Mouse (Mus musculus) lung, embryonic 15.5 days (tissue): ENCODE measurements around the gene Dmap1. TPM values are rescaled to one million over a fixed set of nuclear protein-coding genes. Genes with fewer than 3 reads are reported as not detected.

ENCODE experiments used
- ATAC-seq: fragments of 200-750 bp; cut with Nextera tagmentation; 2 replicates; pipeline ENCODE4 v1.8.0; 2017; ENCODE audit warnings: moderate number of reproducible peaks, borderline replicate concordance; ENCODE audit not compliant: low FRiP score, low TSS enrichment; ENCODE audit errors: extremely low read depth
- H3K27ac ChIP-seq: fragments of 300-500 bp; sonication (generic); 2 replicates; pipeline ENCODE4 v1.5.1; 2015; ENCODE audit warnings: moderate library complexity, mild to moderate bottlenecking, inconsistent platforms
- H3K27me3 ChIP-seq: fragments of 300-500 bp; sonication (generic); 2 replicates; pipeline ENCODE4 v1.6.1; 2015; ENCODE audit warnings: inconsistent platforms
- H3K36me3 ChIP-seq: fragments of 300-500 bp; sonication (generic); 2 replicates; pipeline ENCODE4 v1.6.1; 2015; ENCODE audit warnings: inconsistent platforms
- H3K4me1 ChIP-seq: fragments of 300-500 bp; sonication (generic); 2 replicates; pipeline ENCODE4 v1.6.1; 2015; ENCODE audit warnings: inconsistent platforms
- H3K4me2 ChIP-seq: fragments of 300-500 bp; sonication (generic); 2 replicates; pipeline ENCODE4 v1.6.1; 2015; ENCODE audit warnings: inconsistent platforms, mild to moderate bottlenecking, moderate library complexity
- H3K4me3 ChIP-seq: fragments of 300-500 bp; sonication (generic); 2 replicates; pipeline ENCODE4 v1.5.1; 2015; ENCODE audit warnings: mild to moderate bottlenecking, inconsistent platforms
- H3K9ac ChIP-seq: fragments of 300-500 bp; sonication (generic); 2 replicates; pipeline ENCODE4 v1.6.1; 2015; ENCODE audit warnings: inconsistent platforms
- H3K9me3 ChIP-seq: fragments of 300-500 bp; sonication (generic); 2 replicates; pipeline ENCODE4 v1.6.1; 2016; ENCODE audit warnings: inconsistent platforms
- WGBS: fragments of 180-500 bp; shearing (Covaris S2); methylation state at CpG from one replicate; pipeline ENCODE4 v1.1.7; 2015; 5-methylcytosine and 5-hydroxymethylcytosine counted together
- polyA plus RNA-seq: library from polyadenylated mRNA; unstranded; fragments of >200 nt; fragmentation: Nextera tagmentation; extraction: Ambion mirVana; gene quantifications from 2 replicates; pipeline ENCODE4 v1.2.1, GENCODE M21; 2015

Dmap1 gene
- polyA plus RNA-seq = 58.7 and 60.3 TPM in 2 replicates

DNA sequence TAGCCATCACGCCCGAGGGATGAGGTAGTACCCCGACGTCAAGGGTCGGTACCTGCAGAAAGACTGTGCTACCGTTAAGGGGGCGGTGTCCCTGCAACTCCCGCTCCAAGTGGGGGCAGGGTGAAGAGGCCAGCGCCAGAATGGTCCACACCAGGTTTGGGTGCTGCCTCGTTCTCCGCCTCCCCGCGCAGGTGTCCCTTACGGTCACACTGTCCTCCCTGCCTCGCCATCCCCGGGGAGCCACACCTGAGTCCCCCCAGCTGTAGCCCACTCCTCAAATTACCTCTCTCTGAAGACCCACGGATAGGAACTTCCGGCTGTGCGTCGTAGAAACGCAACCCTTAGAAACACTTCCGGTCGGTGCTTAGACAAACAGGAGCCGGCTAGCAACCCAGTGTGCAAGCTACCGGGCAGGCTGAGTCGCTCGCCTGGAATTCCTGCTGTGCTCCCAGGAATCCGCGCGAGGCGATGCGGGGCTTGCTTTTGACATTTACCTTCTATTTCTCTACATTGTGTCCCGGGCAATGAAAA is at the start of gene Dmap1:
TSS of gene Dmap1 (minus strand) at position 343 of the 531 bp plus-strand sequence.
- Histone ChIP-seq H3K27me3 (no peaks in the 10 kb centered on the region), H3K4me1 (peaks cover 11% of the 10 kb centered on the region), H3K4me2 (peak within 1 kb of the TSS; percentile 69), H3K36me3 (peaks cover 34% of the 10 kb centered on the region), H3K9ac (peak within 1 kb of the TSS; percentile 51), H3K4me3 (peak within 1 kb of the TSS; percentile 51), H3K9me3 (no peaks in the 10 kb centered on the region), H3K27ac (no peak within 1 kb of the TSS)
- WGBS = under 1% methylated on average over 33 of the region's 33 CpGs
- ATAC-seq = peak; percentile 85; the same call in 1 of the 2 replicates

DNA sequence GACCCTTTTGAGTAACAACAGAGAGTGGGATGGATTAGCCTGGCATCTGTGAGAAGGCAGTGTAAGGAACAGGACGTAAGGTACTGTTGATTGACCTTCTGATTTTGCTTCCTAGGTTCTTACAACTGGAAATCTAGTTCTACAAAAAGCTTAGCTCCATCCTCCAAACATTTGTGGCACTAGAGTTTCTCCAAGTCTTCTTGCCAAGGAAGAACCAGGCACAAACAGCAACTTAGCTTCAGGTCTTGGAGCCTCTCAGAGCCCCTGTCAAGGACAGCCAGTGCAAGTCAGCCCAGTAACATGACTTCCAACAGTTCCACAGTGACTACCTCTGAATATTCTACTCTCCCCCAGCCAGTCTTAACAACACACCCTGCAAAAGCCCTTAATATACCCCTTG is 42.0 kb upstream of the Dmap1 start, which contains the start of gene Gm12845:
TSS of gene Gm12845 (plus strand) at position 301 of the 400 bp plus-strand sequence.
- no peaks in the 10 kb centered on the region for H3K36me3 ChIP-seq
- no peaks in the 10 kb centered on the region for H3K9me3 ChIP-seq
- H3K4me3 ChIP-seq = no peak within 1 kb of the TSS
- H3K4me2 ChIP-seq = no peak within 1 kb of the TSS
- H3K27me3 ChIP-seq = no peaks in the 10 kb centered on the region
- ATAC-seq = no peak
- no peak within 1 kb of the TSS for H3K9ac ChIP-seq
- H3K27ac ChIP-seq = no peak within 1 kb of the TSS
- no peaks in the 10 kb centered on the region for H3K4me1 ChIP-seq
- WGBS = 81% methylated on average over 1 of the region's 1 CpGs

GRCm38 (mm10) chr4:117713303-117714098 is 31.4 kb upstream of the Dmap1 start:
- Histone ChIP-seq H3K9ac (no peak overlapping the region), H3K4me2 (no peak overlapping the region), H3K4me3 (no peak overlapping the region), H3K9me3 (no peaks in the 10 kb centered on the region), H3K27ac (no peak overlapping the region), H3K4me1 (0 out of 2 replicates have a peak, but pooled peaks cover 4% of the 10 kb centered on the region), H3K36me3 (no peaks in the 10 kb centered on the region), H3K27me3 (no peaks in the 10 kb centered on the region)
- WGBS = 46% methylated on average over 6 of the region's 6 CpGs
- no peak for ATAC-seq

GRCm38 (mm10) chr4:117712314-117712713 is 30.2 kb upstream of the Dmap1 start:
- 69% methylated on average over 3 of the region's 3 CpGs for whole genome bisulfite sequencing
- Histone ChIP-seq H3K9me3 (no peaks in the 10 kb centered on the region), H3K27ac (no peak overlapping the region), H3K36me3 (no peaks in the 10 kb centered on the region), H3K9ac (no peak overlapping the region), H3K4me2 (no peak overlapping the region), H3K27me3 (no peaks in the 10 kb centered on the region), H3K4me3 (no peak overlapping the region), H3K4me1 (0 out of 2 replicates have a peak, but pooled peaks cover 4% of the 10 kb centered on the region)
- ATAC-seq = no peak

- Histone ChIP-seq H3K36me3 (no peaks in the 10 kb centered on the region), H3K27me3 (no peaks in the 10 kb centered on the region), H3K9me3 (no peaks in the 10 kb centered on the region), H3K27ac (peak overlapping the region; percentile 26; the same call in 1 of the 2 replicates), H3K9ac (no peak overlapping the region), H3K4me2 (no peak overlapping the region), H3K4me3 (no peak overlapping the region), H3K4me1 (0 out of 2 replicates have a peak, but pooled peaks cover 4% of the 10 kb centered on the region)
- 43% methylated on average over 3 of the region's 3 CpGs for WGBS
- no peak for ATAC-seq
These were observed 26.9 kb upstream of the Dmap1 start for GRCm38 (mm10) chr4:117708780-117709550.

GRCm38 (mm10) chr4:117705361-117705760 is 23.3 kb upstream of the Dmap1 start:
- WGBS = 3% methylated on average over 7 of the region's 7 CpGs
- ATAC-seq = no peak
- Histone ChIP-seq H3K9ac (no peak overlapping the region), H3K9me3 (no peaks in the 10 kb centered on the region), H3K4me2 (no peak overlapping the region), H3K36me3 (no peaks in the 10 kb centered on the region), H3K27me3 (no peaks in the 10 kb centered on the region), H3K27ac (no peak overlapping the region), H3K4me1 (0 out of 2 replicates have a peak, but pooled peaks cover 4% of the 10 kb centered on the region), H3K4me3 (no peak overlapping the region)

DNA sequence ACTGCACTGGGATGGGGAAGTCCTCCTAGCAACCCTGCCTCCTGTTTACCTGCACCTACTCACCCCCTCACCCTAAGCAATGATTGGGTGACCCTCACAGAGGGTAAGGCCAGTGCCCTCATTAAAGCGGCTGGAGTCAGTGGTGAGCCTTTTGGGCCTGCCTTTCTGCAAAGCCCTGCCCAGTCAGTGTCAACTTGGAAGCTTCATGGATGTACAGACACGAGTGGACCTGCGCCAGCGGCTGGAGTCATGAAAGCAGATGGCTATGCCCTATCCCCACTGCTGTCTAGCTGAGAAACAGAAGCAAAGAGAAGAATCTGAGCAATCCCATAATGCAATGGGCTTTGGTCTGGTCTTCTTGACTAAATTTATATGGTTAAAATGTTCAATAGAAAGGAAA is 4.3 kb upstream of the Dmap1 start:
- no peak overlapping the region for H3K27ac ChIP-seq
- H3K9me3 ChIP-seq = no peaks in the 10 kb centered on the region
- H3K4me3 ChIP-seq = no peak overlapping the region
- ATAC-seq = no peak
- H3K9ac ChIP-seq = no peak overlapping the region
- H3K27me3 ChIP-seq = no peaks in the 10 kb centered on the region
- no peaks in the 10 kb centered on the region for H3K36me3 ChIP-seq
- peaks cover 2% of the 10 kb centered on the region for H3K4me1 ChIP-seq
- no peak overlapping the region for H3K4me2 ChIP-seq
- 81% methylated on average over 4 of the region's 4 CpGs for whole genome bisulfite sequencing

DNA sequence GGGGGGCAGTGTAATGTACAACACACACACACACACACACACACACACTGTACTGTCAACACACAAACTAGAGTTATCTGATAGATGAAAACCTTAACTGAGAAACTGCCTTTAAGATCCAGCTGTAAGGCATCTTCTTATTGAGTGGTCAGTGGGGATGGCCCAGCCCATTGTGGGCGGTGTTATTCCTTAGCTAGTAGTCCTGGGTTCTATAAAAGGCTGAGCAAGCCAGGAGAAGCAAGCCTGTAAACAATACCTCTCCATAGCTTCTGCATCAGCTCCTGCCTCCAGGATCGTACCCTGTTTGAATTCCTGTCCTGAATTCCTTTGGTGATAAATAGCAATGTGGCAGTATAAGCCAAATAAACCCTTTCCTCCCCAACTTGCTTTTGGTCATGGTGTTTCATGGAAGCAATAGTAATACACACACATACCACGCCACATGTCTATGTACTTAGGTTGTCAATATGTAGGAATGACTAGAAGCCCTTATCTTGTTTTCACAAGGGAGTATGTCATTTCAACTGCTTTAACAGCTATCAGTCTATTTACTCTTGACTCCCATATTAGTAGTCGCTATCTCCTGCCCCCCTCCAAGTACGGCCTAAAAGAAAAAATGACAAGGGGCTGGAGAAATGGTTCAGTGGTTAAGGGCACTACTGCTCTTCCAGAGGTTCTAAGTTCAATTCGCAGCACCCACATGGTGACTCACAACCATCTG is 1.1 kb upstream of the Dmap1 start:
- H3K4me2 ChIP-seq = no peak overlapping the region; the same call in 1 of the 2 replicates
- no peaks in the 10 kb centered on the region for H3K9me3 ChIP-seq
- no peak overlapping the region for H3K27ac ChIP-seq
- no peak overlapping the region for H3K9ac ChIP-seq
- peaks cover 11% of the 10 kb centered on the region for H3K4me1 ChIP-seq
- H3K36me3 ChIP-seq = peaks cover 24% of the 10 kb centered on the region
- WGBS = 57% methylated on average over 6 of the region's 6 CpGs
- H3K27me3 ChIP-seq = no peaks in the 10 kb centered on the region
- no peak overlapping the region for H3K4me3 ChIP-seq
- no peak; the same call in 1 of the 2 replicates for ATAC-seq

- H3K27ac ChIP-seq = no peak overlapping the region
- no peaks in the 10 kb centered on the region for H3K27me3 ChIP-seq
- peak overlapping the region; percentile 51 for H3K4me3 ChIP-seq
- peaks cover 11% of the 10 kb centered on the region for H3K4me1 ChIP-seq
- H3K9ac ChIP-seq = peak overlapping the region; percentile 51
- peak overlapping the region; percentile 69 for H3K4me2 ChIP-seq
- peaks cover 30% of the 10 kb centered on the region for H3K36me3 ChIP-seq
- no peak for ATAC-seq
- H3K9me3 ChIP-seq = no peaks in the 10 kb centered on the region
These were observed 390 bp upstream of the Dmap1 start for GRCm38 (mm10) chr4:117682463-117682862.

GRCm38 (mm10) chr4:117680963-117681362 is 1.1 kb downstream of the Dmap1 start:
- 81% methylated on average over 6 of the region's 6 CpGs for WGBS
- Histone ChIP-seq H3K27me3 (no peaks in the 10 kb centered on the region), H3K36me3 (peaks cover 45% of the 10 kb centered on the region), H3K27ac (no peak overlapping the region), H3K9me3 (no peaks in the 10 kb centered on the region), H3K4me2 (peak overlapping the region; percentile 69), H3K4me1 (peaks cover 11% of the 10 kb centered on the region), H3K9ac (no peak overlapping the region), H3K4me3 (peak overlapping the region; percentile 51)
- ATAC-seq = no peak

GRCm38 (mm10) chr4:117676903-117677302 is 5.2 kb downstream of the Dmap1 start:
- no peaks in the 10 kb centered on the region for H3K27me3 ChIP-seq
- H3K9me3 ChIP-seq = no peaks in the 10 kb centered on the region
- WGBS = 13% methylated on average over 3 of the region's 3 CpGs
- no peak overlapping the region for H3K27ac ChIP-seq
- H3K9ac ChIP-seq = no peak overlapping the region
- peaks cover 11% of the 10 kb centered on the region for H3K4me1 ChIP-seq
- no peak overlapping the region for H3K4me3 ChIP-seq
- H3K36me3 ChIP-seq = peaks cover 79% of the 10 kb centered on the region
- no peak overlapping the region for H3K4me2 ChIP-seq
- ATAC-seq = no peak
